Mouse (Mus musculus) spleen, adult 2 months (tissue): ENCODE measurements around the gene Ddx51.

Experiments
- CTCF ChIP-seq: fragments of 200-500 bp; IDR thresholded peaks from 2 replicates; pipeline ENCODE4 v1.5.1; 2011; ENCODE audit warnings: mild to moderate bottlenecking, inconsistent platforms; ENCODE audit not compliant: insufficient read depth, insufficient read length, insufficient replicate concordance; ENCODE audit errors: extremely low read depth
- POLR2A ChIP-seq: fragments of 200-500 bp; IDR thresholded peaks from 2 replicates; pipeline ENCODE4 v1.6.1; 2011; ENCODE audit warnings: low read depth, low read length, inconsistent platforms

GRCm38 (mm10) chr5:110609425-110609824 is 43.8 kb upstream of the Ddx51 start:
- TF ChIP-seq POLR2A (no peak), CTCF (no peak)
